Mouse (Mus musculus): ENCODE results near the gene Rgs3. TPM values are rescaled to one million over a fixed set of nuclear protein-coding genes. Genes with fewer than 3 reads are reported as not detected.

Gene Rgs3
- polyA plus RNA-seq, 1 experiment: 57.0 TPM

DNA sequence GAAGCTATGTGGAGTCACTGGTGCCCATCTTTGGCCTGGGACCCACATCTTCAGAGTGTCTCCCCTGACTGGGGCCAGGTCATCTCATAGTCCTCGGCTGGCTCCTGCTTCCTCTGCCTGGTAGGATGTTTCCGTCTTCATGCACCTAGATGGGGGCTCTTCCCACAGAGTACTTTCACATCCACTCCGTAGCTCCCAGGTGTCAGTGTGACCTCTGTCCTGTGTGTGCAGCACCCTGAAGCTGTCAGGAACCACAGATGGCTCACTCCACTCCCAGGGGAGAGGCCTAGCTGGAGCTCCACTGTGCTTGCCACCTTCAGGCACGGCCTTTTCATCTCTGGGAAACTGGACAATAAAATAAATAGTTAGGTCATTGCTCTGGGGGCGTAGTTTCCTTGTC lies 128.5 kb downstream of the Rgs3 start:
- DNase-seq (ENCODE audit: low spot score): no peak

DNA sequence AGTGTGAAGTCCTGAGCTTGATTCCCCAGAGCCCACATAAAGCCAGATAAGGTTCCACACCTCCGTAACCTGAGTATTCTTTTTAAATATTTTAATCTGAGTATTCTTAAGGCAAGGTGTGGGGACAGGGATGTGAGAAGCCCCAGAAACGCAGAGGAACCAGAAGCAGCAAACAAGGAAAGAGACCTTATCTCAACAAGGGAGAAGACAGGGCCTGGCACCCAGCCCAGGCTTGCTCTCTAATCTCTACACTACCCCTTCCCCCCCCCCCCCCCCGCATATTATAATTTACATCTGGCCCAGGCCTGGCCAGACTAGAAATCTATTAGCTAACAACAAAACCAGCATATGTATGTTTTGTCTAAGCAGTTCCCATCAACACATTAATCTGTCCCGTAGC lies 131.3 kb downstream of the Rgs3 start:
- DNase-seq (ENCODE audit: low spot score): no peak

DNA sequence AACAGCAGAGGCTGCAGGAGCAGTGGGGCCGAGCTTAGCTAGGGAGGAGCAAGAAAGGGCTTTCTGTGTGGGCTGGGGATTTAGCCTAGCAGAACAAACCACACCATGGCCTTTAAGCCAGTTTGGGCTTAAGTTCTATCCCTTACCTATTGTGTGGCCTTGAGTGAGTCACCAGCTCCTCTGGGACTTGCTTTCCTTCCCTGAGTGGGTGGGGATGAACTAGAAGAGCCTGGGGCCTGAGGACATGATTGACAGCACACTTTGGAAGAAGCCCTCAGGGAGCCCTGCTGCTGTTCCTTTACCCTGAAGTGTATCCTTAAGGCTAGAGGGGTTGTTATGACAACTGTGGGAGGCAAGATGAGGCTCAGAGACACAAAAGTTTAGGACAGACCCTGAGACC lies 132.0 kb downstream of the Rgs3 start:
- no peak for DNase-seq (ENCODE audit: low spot score)

DNA sequence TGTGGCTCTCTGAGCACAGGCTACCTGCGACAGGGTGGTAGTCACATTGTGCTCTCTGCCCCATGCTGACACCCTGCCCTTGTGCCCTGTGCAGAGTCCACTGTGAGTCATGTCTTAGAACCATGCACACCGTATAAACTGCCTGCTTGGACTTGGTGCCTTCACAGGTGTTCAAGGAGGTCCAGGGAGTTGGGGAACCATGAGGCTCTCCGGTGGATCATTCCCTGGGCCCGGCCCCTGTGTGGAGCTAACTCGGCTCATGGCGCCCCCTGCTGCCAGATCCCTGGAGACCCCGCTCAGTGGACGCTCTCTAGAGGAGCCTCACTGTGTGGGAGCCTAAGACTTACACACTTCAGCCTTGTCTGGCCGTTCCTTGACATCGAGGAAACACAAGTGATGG lies 134.2 kb downstream of the Rgs3 start:
- no peak for DNase-seq (ENCODE audit: low spot score)

DNA sequence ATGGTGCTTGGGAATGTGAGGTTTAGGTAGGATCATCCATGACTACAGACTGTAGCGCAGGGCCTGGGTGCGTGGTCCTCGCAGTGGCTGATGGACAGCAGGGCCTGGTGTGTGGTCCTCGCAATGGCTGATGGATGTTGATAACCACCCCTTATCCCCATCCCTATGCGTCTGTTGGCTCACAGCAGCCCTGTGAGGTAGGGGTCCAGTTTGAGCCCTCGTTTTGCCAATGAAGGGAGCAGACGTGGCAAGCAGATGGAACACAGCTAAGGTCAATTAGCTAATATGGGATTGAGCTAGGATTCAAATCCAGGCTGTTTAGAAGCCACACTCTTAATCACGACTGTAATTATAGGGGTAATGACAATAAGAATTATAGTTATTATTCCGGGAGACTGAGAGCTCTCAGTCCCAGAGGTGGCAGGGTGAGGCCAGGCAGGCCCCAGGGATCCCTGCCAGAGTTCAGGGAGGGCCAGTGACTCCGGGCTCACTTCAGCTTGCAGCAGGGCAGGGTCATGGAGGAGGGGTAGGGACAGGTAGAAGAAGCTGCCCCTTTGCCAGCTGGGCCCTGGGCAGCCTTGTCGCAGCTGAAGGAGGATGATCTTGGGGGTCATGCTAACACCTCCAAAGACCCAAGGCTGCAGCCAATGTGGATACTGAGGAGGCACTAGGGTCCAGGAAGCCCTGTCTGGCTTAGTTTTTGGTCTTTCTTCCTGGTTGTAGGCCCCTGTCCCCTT lies 135.2 kb downstream of the Rgs3 start:
- DNase-seq (ENCODE audit: low spot score): no peak

DNA sequence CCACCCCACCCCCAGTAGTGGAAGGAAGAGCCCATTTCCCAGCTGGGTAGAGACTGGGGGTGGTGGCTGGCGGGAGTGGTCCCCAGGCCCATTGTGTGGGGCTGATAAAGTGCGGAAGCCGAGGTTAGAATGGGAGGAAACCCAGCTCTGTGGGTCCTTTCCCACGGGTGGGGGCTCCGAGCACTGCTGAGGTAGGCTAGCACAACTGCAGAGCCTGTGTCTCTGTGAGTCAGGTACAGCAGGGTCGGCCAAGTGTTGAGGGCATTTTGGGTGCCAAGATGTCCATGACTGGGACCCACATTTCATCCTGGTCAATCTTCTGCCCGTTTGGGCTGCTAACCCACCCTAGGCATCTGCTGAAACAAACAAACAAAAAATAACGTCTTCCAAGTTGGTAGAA lies 135.9 kb downstream of the Rgs3 start:
- DNase-seq (ENCODE audit: low spot score): no peak

DNA sequence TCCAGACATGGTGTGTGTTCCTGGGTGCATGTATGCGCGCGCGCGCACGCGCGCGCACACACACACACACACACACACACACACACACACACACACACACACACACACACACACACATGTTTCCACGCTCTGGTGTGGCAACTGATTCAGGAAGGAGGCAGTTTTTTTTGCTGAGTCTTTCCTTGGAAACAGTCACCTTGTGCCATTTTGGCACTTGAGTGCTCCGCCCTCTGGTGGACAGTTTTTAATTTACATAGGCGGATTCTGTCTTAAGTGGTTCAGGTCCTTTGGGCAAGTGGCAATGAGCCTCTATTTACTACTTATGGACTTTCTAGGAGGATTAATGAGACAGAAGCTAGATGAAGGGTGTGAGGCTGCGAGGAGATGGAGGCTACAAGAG lies 136.3 kb downstream of the Rgs3 start:
- DNase-seq (ENCODE audit: low spot score): no peak

DNA sequence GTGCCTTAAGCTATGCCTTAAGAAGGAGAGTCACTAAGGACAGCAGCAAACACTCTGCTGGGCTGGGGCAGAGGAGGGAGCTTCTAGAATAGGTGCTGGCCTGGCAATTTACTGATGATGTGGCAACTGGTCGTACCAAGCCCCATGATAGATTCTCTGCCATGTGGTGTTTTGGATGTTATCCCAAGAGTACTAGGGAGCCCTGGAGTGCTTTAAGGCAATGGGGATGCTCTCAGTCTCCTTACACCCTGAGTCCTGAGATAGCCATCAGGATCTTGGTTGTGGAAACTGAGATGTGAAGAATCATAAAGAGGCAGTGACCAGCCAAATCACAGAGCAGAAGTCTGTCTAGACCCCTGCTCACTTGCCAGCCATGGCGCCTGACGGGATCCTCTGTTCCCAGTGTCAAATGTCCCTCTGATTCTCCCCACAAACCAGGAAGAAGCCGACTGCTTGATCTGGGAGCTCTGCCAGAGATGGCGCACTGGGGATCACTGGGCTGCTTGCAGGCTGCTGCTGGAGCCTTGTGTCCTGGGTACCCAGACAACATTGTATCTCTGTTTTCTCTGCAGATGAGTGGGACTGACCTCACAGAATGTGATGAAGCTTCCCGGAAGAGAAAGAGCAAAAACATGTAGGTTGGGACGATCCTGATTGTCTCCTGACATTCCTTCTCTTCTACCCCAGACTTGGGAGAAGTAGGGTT lies 137.2 kb downstream of the Rgs3 start:
- no peak for DNase-seq (ENCODE audit: low spot score)

DNA sequence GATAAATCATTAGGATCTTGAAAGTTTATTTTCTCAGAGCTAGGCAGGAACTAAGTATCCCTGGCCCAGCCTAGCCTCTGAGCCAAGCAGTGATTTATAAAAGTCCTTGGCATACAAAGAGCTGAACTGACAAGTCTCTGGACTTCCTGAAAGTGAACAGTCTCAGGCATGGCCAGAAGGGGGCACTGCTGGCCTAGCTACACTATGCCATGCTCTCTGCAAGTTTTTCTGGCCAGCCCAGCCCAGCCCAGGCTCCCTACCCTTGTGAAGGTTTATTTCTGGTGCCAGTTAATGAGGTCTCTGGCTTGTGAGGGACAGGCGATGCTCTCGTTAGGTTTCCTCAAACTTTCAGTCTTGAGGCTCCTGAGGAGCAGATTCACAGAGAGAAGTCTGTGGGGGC lies 137.8 kb downstream of the Rgs3 start:
- DNase-seq (ENCODE audit: low spot score): peak; percentile 60

DNA sequence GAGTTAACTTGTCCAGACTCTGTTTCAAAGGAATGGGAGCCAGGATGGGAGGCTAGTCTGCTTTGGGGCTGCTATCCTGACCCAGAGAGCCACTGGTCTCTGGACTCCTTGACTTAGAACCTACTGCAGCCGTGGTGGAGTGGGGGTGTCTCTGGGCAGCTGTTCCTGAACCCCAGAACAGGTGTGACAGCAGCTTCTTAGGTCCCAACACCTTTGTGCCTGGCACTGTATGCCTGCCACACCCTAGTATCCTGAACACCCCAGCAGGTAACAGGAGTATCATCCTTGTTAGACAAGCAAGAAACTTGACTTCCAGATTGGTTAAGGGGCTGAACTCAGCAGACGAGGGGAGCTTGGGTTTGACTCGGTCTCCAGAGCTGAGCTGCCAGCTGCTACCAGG lies 138.9 kb downstream of the Rgs3 start:
- no peak for DNase-seq (ENCODE audit: low spot score)

DNA sequence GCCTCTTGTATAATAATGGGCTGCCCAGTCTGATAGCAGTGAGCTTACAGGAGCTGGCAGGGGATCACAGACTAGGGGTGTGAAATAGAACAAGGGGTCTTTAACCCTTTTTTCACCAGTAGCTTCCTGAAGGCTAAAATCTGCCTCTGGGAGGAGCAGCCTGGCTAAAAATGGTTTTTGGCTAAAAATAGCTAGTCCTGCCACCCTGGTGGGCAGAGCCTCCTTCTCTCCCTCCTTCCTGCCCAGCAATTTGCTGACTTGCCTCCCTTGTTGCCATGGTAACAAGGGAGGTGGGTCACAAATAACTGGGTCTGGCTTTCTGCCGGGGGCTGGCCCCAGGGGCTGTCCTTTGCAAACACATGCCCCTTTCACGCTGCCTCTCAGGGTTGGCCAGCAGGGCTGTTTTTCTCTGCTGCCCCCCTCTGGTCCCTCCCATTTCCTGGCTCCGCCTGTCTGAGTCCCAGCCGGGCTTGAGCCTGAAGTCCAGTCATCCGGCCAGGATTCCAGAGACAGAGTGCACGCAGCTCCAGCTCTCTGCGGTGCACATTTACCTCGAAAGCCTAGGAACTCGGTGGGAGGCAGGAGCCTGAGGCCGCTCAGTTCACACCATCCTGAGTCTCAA lies 139.7 kb downstream of the Rgs3 start:
- DNase-seq (ENCODE audit: low spot score): peak; percentile 57

DNA sequence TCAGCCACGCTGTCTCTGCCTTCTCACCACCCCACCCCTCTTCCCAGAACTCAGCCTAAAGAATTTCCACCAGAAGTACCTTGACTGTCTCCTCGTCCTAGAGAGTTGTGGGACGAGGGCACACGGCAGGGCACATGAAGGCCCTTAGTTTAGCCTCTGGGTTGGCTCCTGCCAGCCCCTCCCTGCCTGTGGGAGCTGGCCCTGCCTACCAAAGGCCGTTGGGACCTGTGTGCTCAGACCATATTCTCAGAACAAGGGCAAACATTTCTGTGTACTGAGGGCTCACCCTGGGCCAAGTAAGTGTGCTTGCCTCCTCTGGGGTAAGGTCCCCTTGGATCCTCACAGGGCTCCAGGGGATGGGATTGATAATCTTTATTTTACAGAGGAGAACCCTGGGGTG lies 140.8 kb downstream of the Rgs3 start:
- no peak for DNase-seq (ENCODE audit: low spot score)

DNA sequence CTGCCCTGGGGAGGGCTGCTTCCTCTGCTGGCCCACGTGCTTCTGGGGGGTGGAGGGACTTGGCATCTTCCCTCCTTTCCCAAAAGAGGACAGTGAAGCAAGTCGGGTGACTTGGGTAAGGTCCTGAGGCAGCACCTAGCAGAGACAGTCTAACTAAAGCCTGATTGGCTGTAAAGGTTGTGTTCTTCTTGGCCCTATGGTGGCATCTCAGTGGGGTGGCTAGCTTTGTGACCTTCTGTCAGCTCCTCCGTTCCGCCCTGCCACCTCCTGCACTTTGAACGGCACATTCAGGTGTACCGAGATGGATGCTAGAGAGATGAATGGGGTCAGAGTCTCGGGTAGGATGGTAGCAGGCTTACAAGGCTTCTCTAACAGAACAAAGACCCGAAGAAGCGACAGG lies 143.5 kb downstream of the Rgs3 start:
- no peak for DNase-seq (ENCODE audit: low spot score)

DNA sequence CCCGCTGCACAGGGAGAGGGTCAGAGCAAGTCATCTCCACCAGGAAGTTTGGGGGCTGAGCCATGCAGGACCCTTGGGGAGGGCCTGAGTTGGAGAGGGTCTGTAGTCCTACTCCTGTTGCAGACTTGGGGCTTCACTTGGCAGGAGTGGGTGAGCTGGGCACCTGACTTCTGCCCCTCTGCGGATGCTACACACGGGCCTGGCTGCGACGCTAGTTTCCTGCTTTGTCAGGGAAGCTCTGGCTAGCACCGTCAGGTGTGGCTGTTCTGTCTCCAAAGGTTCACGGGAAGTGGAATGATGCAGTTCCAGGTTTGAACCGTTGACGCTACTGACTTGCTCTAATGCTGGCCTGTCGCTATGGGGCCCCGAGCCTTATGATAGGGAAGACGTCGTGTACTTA lies 144.6 kb downstream of the Rgs3 start:
- no peak for DNase-seq (ENCODE audit: low spot score)

DNA sequence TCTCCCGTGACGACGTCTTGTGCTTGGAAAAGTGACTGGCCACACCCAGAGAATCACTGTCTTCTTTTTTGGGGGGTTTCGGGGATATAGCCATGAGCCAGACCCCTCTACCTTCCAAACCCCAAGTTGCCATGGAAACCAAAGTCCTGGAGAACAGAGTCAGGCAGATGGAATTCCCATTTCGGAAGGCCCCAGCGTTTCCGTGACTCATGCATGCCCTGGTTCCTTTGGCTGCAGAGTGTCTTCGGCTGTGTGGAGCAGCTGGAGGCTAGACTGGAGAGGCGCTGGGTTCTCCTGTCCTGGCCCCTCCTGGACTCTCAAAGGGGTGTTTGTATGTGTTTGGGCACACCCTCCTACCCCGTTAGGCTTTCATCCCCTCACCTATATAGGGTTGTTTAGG lies 145.4 kb downstream of the Rgs3 start:
- no peak for DNase-seq (ENCODE audit: low spot score)

DNA sequence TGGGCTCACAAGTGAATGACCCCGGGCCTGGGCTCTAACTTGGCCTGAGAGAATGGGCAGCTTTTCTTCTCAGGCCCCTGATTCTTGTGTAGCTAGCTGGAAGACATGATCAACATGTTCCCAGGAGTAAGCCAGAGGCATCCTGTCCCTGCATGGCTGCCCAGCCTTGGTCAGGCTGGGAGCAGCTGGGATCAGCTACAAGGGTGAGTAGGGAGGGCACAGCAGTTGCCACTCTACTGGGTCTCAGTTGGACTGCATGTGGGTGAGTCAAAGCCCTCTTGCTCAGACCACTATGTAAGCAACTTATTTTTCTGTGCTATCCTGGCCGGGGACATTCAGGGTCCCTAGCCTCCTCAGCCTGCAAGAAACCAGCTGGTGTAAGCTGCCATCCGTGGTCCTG lies 146.1 kb downstream of the Rgs3 start:
- no peak for DNase-seq (ENCODE audit: low spot score)

DNA sequence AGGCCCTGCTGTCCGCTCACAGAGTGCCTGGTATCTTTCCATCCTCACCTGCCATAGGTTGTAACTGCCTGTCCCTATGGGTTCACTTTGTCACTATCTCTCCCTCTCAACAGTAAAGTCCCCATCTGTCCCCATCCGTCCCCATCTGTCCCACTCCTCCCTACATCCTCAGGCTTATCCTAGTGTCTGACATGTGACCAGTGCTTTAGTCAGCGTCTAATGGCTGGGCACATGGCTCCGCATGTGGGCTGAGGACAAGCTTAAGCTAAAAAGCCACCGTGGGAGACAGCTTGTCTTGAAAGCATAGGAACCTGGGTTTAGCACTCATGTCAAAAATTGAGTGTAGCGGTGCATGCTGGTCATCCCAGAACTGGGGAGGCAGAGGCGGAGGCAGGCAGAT lies 148.4 kb downstream of the Rgs3 start:
- DNase-seq (ENCODE audit: low spot score): no peak

DNA sequence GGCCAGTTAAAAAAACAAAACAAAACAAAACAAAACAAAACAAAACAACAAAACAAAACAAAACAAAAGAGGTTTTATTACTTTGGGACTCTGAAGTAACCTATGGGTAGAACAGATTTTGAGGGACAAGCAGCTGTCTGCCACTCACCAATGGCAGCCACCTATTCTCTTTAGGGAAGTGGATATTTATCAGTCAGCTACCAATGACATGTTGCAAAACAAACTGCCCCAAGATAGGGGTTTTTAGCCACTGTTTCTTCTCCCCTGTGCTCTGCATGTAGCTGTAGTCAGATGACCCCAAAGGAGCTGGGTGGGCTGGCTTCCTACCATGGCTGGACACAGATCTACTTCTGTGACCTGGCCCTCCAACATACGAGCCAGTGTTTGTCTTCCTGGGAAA lies 149.3 kb downstream of the Rgs3 start:
- DNase-seq (ENCODE audit: low spot score): no peak

DNA sequence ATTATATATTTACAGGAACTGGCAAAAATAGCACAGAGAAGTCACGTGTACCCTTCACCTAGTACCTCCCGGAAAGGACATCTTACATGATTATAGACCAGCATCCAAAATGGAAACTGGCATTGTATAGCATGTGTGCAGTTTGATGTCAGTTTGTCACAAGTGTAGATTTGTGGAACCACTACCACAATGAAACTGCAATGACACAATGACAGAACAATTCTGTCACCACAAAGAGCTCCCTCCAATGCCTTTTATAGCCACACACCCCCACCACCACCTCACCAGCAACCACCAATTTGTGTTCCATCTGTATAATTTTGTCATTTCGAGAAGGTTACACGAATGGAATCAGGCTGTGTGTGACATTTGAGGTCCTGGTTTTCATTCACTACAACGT lies 149.8 kb downstream of the Rgs3 start:
- DNase-seq (ENCODE audit: low spot score): no peak

DNA sequence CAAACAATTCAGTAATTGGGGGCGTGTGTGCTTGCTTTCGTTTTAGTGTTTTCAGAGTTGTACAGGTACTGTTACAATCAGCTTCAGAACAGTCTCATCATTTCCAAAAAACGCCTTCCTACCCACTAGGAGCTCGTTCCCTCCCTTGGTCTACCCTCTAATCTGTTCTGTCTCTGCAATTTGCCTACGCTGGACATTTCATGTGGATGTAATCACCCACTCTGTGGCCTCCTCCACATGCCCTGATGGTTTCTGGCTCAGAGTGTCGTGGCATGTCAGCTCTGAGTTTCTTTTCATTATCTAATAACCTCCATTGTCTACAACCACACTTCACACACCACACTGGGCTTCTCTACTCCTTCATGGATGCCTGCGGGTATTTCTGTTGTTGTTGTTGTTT lies 151.5 kb downstream of the Rgs3 start:
- DNase-seq (ENCODE audit: low spot score): no peak

DNA sequence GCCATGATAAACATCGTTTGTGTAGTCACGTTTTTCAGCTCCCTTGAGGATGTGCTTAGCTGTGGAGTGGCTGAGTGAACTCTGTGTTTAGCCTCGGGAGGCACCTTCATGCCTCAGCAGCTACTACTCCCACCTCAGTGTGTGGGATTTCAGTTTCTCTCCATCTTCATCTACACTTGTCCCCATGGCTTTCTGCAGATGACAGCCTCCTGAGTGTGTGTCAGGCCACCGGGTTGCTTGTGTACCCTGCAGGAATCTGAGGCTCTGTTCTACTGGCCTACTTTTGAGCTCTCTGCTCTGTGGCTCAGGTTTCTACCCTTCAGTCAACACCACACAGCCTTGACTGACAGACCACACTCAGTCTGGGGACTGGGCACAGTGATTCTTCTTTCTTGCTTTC lies 151.9 kb downstream of the Rgs3 start:
- DNase-seq (ENCODE audit: low spot score): no peak

DNA sequence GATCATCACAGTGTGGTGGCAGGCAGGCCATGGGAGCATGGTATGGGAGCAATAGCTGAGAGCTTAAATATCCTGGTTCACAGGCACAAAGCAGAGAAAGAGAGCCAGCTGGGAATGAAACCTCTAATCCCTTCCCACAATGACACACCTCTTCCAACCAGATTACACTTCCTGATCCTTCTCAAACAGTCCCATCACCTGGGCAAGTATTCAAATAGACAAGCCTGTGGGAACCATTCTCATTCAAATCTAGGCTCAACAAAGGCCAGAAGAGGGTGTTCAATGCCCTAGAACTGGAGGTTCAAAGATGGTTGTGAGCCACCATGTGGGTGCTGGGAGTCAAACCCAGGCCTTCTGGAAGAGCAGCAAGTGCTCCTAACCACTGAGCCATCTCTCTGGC lies 161.2 kb downstream of the Rgs3 start:
- DNase-seq (ENCODE audit: low spot score): no peak

DNA sequence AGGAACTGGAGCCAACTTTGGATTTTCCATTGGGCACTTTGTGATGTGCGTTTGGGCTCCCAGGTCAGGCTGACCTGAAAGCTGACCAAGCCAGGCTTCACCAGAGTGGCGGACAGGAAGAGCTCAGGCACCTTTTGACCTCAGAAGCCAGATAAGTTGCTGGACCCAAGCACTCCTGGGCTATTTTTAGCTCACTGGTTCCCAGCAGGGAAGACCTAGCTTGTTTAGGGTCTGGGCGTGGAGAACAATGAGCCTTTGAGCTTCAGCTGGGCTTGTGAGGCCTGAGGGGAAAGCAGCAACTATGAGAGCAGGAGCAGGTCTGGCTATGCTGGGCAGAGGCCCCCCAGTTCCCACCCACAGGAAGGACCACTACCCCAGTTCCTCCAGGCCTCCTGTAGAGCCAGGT lies 162.4 kb downstream of the Rgs3 start:
- no peak for DNase-seq (ENCODE audit: low spot score)

Data from urinary bladder, adult 2 months (tissue).